Mouse (Mus musculus) left cerebral cortex, postnatal 14 days (tissue): Measurements from ENCODE around the gene Lefty1. TPM values are rescaled to one million over a fixed set of nuclear protein-coding genes. Genes with fewer than 3 reads are reported as not detected.
A peak's percentile ranks its signal among the peaks of the same experiment; 100 is the strongest.
"Not testable (repeated sequence)": the region's sequence is repeated elsewhere in the genome, so short reads cannot be mapped to it uniquely, and the experiment has no call there.

Source experiments
- DNase-seq, 2 experiments: peaks; one replicate each; pipeline ENCODE4 v3.0.0; 2021 to 2022; ENCODE audit warnings: low spot score in 2 of 2, mixed read lengths in 1 of 2
- intact Hi-C: fragments of 180-260 bp; cut with DNase I; formaldehyde crosslinking; loops from one replicate; pipeline ENCODE4 v1.15.1; 2025
- total RNA-seq, 2 experiments: library from RNA; stranded (reverse); gene quantifications; 2 replicates each; pipeline ENCODE4 v1.2.3; 2021

The Lefty1 gene
- total RNA-seq, 2 experiments from 2014 or later: 0.37 to 1.9 TPM

DNA sequence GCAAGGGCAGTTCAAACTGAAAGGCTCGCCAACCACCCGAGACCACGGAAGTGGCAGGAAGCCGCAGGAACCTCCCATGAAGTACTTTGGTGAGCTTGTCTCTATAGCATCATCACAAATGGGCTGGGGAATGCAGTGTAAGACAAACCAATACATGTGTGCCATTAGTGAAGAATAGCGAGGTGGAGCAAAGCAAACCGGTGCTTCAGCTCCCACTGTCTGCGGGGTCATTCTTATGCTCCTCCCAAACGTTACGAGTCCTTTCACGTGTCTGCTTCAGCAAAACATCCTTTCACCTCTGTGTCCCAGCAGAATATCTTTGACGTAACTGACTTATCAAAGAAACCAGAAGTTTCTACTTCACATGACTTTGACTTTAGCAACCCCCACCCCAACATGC is 18.4 kb upstream of the Lefty1 start:
- intact Hi-C loops: no loop called here
- DNase-seq: no peak

DNA sequence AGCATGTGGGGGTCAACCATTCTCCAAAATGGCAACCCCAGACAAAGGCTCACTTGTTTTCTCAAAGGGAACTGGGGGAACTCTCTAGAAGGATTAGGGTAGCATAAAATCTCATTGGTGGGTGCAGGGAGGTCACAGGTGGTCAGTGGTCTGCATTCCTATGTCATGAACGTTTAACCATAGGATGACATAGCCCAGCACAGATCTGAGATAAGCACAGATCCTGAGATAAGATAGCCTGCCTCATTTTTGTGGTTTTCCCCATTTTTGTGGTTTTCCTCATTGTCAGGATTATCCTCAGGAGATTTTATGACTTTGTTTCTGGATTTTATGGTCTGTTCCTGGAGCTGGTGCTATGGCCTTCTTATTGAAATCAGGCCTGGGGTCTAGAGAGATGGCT is 17.8 kb upstream of the Lefty1 start:
- DNase-seq: no peak
- intact Hi-C loops: no loop called here

DNA sequence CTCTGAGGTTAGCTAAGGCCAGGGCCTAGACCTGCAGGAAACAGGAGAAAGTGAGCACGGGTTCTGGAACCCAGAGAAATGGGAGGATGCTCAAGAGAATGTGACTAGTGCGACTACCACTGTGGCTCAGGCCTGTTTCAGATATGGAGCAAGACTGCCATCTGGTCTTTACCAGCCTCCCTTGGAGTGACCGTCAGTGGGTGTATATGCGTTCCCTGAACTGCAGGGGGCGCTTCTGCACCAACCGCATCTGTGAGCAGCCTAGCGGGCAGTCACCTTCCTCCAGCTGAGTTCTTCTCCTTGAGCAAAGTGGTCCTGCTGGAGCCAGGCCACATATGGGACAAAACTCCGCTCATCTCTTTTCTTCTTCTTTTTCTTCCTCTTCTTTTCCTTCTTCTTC is 15.1 kb upstream of the Lefty1 start:
- DNase-seq: no peak
- intact Hi-C loops: no loop called here

DNA sequence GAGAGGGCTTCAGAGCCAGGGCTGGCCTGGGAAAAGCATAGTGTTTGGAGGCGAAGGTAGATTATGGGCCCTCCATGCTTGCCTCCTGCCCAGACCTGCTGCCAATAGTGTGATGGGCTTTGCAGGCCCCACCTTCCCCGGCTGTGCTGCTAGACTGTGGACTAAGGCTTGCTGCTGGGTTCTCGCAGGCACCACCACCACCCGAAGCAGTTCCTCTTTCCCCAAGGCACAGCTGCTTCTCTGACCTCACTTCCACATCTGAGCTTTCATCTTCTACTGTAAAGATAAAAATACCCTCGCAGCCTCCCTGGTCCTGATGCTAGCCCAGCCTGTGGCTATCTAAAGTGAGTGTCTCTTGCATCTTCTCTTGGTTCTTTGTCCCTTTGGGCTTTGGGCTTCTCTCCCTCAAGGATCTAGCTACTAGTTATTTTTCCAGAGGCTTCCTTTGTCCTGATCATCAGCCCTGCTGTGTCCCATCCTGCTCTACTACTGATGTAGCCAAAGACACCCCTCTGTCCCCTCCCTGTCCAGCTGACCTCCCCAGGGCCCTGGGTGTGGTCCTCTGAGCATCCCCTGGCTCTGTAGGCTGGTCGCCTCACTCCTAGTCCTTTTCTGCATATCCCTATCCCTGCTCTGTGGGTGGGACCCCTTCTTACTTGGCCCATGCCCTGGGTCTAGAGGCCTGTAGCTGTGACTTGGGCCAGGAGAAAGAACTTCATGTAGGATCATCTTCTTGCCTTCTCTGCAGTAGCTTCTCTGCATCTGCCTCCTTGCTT is 12.4 kb upstream of the Lefty1 start:
- intact Hi-C loops: no loop called here
- no peak for DNase-seq

- DNase-seq: no peak
- intact Hi-C loops: no loop called here
Observed at GRCm38 (mm10) chr1:180924737-180925136, 10.1 kb upstream of the Lefty1 start.

DNA sequence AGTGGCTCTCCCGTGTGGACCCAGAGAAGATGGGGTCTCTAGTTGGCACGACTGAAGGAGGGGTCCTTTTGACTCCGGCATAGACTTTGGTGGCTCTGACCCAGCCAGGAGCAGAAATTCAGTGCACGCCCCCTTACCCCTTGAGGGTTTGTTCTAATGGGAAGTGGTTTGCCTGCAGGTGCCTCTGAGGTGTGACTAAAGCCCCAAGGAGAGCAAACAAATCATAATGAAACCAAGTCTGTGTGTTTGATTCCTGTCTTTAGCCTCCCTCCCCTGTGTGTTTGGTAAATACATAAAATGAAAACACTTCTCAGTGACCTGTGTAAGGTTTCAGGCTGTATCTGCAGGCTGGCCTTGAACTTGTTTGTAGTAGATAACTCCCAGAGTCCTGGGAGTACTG is 8.5 kb upstream of the Lefty1 start:
- intact Hi-C loops: no loop called here
- no peak for DNase-seq

- intact Hi-C loops: no loop called here
- DNase-seq: no peak
Observed at GRCm38 (mm10) chr1:180929599-180929998, 5.2 kb upstream of the Lefty1 start.

DNA sequence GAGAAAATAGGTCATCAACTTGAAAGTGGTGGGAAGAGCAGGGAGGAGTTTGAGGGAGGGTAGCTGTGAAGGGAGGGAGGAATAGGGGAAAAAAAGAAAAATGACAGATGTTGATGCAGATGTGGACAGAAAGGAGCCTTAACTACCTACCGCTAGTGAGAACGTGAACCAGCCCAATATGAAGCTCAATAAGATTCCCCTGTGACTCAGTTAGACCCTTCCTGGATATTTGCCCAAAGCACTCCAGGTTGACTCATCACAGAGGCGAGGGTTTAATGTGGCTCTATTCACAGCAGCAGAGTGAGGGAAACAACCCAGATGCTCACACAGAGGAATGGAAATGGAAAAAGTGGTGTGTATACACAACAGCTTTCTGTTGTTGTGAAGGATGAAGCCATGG is 3.7 kb upstream of the Lefty1 start:
- intact Hi-C loops: no loop called here
- DNase-seq: no peak

DNA sequence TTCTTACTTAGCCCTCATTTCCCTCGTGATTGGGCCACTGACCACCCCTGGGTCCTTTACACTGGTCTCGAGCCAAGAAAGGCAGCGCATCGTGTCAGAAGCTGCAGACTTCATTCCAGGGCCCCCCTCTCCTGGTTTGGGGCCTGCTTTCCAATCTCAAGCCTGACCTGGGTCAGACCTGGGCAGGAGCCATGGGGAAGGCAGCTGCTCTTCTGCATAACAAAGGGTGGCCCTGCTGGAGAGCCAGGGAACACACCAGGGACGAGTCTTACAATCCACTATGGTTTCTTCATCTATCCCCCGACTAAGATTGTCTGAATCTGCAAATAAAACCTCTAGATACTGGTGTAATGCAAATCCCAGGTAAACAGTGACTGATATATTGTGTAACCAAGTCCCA is 1.2 kb upstream of the Lefty1 start:
- intact Hi-C loops: no loop called here

DNA sequence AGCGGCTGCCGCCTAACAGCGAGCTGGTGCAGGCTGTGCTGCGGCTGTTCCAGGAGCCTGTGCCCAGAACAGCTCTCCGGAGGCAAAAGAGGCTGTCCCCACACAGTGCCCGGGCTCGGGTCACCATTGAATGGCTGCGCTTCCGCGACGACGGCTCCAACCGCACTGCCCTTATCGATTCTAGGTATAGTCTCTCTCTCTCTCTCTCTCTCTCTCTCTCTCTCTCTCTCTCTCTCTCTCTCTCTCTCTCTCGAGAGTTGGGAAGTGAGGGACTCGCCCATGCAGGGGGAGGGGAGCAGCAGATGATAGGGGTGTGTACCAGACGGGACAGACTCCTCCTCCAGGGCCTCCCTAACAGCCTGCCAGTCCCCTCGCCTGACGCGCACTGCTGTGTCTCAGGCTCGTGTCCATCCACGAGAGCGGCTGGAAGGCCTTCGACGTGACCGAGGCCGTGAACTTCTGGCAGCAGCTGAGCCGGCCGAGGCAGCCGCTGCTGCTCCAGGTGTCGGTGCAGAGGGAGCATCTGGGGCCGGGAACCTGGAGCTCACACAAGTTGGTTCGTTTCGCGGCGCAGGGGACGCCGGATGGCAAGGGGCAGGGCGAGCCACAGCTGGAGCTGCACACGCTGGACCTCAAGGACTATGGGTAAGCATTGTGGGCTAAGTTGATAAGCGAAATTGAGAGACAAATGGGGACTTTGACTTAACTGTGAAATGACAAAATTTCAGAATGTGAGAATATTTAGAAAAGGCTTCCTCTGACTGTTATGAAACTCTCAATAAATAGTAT is 2.0 kb downstream of the Lefty1 start:
- DNase-seq: not testable (repeated sequence)
- intact Hi-C loops: loop anchor here (1.0 kb wide), 1 partner anchor 43 kb away; no protein-coding TSS in a partner anchor

More for the DNA sequence above, 1.2 kb upstream of the Lefty1 start:
- DNase-seq: no peak

DNA sequence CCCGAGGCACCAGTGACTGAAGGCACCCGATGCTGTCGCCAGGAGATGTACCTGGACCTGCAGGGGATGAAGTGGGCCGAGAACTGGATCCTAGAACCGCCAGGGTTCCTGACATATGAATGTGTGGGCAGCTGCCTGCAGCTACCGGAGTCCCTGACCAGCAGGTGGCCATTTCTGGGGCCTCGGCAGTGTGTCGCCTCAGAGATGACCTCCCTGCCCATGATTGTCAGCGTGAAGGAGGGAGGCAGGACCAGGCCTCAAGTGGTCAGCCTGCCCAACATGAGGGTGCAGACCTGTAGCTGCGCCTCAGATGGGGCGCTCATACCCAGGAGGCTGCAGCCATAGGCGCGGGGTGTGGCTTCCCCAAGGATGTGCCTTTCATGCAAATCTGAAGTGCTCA is 2.8 kb downstream of the Lefty1 start:
- intact Hi-C loops: loop anchor here (1.0 kb wide), 1 partner anchor 43 kb away; no protein-coding TSS in a partner anchor
- DNase-seq: not testable (repeated sequence)

- intact Hi-C loops: not testable (repeated sequence)
Observed at GRCm38 (mm10) chr1:180938781-180939180, 4.0 kb downstream of the Lefty1 start.

DNA sequence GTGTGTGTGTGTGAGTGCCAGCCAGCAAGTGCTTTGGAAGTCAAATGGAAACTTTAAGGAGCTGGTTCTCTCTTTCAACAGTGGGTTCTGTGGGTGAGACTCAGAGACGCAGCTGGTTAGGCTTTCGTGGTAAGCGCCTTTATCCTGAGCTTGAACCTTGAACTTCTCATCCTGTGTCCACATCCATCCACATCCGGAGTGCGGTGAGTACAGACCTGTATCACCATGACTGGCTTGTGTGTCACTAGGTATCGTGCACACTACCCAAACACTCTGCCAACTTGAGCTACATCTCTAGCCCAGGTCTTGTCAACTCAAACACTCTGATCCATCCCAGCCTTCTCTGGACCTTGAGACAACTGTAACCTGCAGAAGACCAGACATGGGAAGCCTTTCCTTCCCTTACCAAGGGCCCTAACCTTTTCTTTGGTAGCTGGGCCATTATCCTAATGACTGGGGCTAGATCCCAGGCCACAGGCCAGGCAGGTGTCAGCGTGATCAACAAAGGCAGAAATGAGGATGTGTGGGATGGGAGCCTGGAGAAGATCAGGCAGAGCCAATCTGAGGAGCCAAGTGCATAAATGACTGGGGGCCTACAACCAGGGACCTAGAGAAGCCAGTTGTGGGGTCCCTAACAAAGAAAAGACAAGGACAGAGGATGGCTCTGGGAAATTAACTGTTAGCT is 6.1 kb downstream of the Lefty1 start:
- intact Hi-C loops: no loop called here
- no peak for DNase-seq

More at GRCm38 (mm10) chr1:180938781-180939180, 4.0 kb downstream of the Lefty1 start:
- DNase-seq: not testable (repeated sequence)

- intact Hi-C loops: no loop called here
- DNase-seq: no peak
Observed at GRCm38 (mm10) chr1:180941726-180942125, 6.9 kb downstream of the Lefty1 start.

GRCm38 (mm10) chr1:180942166-180943031 is 7.6 kb downstream of the Lefty1 start, which contains the start of gene Tmem63a:
TSS of gene Tmem63a (plus strand) at chr1:180942344.
- DNase-seq: peak; percentile 22 to 45
- intact Hi-C loops: no loop called here

GRCm38 (mm10) chr1:180943032-180943644 is 8.3 kb downstream of the Lefty1 start:
- DNase-seq: no peak
- intact Hi-C loops: no loop called here

GRCm38 (mm10) chr1:180943896-180944295 is 9.1 kb downstream of the Lefty1 start:
- intact Hi-C loops: no loop called here
- DNase-seq: no peak

- intact Hi-C loops: no loop called here
- DNase-seq: no peak
Observed at GRCm38 (mm10) chr1:180944553-180944952, 9.7 kb downstream of the Lefty1 start.
